Mouse (Mus musculus) kidney, embryonic 15.5 days (tissue): ENCODE results near the gene Hif1an. TPM values are rescaled to one million over a fixed set of nuclear protein-coding genes. Genes with fewer than 3 reads are reported as not detected.

Experiments
- ATAC-seq: fragments of 200-750 bp; cut with Nextera tagmentation; replicated peaks from 2 replicates; pipeline ENCODE4 v1.8.0; 2017; ENCODE audit warnings: moderate TSS enrichment; ENCODE audit not compliant: low FRiP score
- H3K27ac ChIP-seq: fragments of 300-500 bp; sonication (generic); 2 replicates; pipeline ENCODE4 v1.5.1; 2015; ENCODE audit warnings: mild to moderate bottlenecking, inconsistent platforms
- H3K27me3 ChIP-seq: fragments of 300-500 bp; sonication (generic); 2 replicates; pipeline ENCODE4 v1.6.1; 2015; ENCODE audit warnings: inconsistent platforms
- H3K36me3 ChIP-seq: fragments of 300-500 bp; sonication (generic); 2 replicates; pipeline ENCODE4 v1.6.1; 2015; ENCODE audit warnings: inconsistent platforms
- H3K4me1 ChIP-seq: fragments of 300-500 bp; sonication (generic); 2 replicates; pipeline ENCODE4 v1.6.1; 2015; ENCODE audit warnings: inconsistent platforms
- H3K4me2 ChIP-seq: fragments of 300-500 bp; sonication (generic); 2 replicates; pipeline ENCODE4 v1.6.1; 2015; ENCODE audit warnings: moderate library complexity, mild to moderate bottlenecking, inconsistent platforms
- H3K4me3 ChIP-seq: fragments of 300-500 bp; sonication (generic); replicated peaks from 2 replicates; pipeline ENCODE4 v1.5.1; 2015; ENCODE audit warnings: mild to moderate bottlenecking, inconsistent platforms
- H3K9ac ChIP-seq: fragments of 300-500 bp; sonication (generic); 2 replicates; pipeline ENCODE4 v1.6.1; 2015; ENCODE audit warnings: mild to moderate bottlenecking, inconsistent platforms
- H3K9me3 ChIP-seq: fragments of 300-500 bp; sonication (generic); replicated peaks from 2 replicates; pipeline ENCODE4 v1.6.1; 2016; ENCODE audit warnings: inconsistent platforms
- WGBS: fragments of 180-500 bp; shearing (Covaris S2); methylation state at CpG from one replicate; pipeline ENCODE4 v1.1.7; 2015; ENCODE audit warnings: mixed read lengths; 5-methylcytosine and 5-hydroxymethylcytosine counted together
- polyA plus RNA-seq: library from polyadenylated mRNA; unstranded; fragments of >200 nt; fragmentation: Nextera tagmentation; extraction: Ambion mirVana; gene quantifications from 2 replicates; pipeline ENCODE4 v1.2.1, GENCODE M21; 2015

Hif1an gene
- polyA plus RNA-seq, 1 experiment from 2014 or later: 32.4 TPM

- H3K36me3 ChIP-seq: peaks cover 49% of the 10 kb centered on the region
- no peaks in the 10 kb centered on the region for H3K27me3 ChIP-seq
- peaks cover 5% of the 10 kb centered on the region for H3K4me1 ChIP-seq
- no peak overlapping the region for H3K27ac ChIP-seq
- WGBS: 66% methylated on average over 7 of the region's 7 CpGs
- no peak for ATAC-seq
- H3K9ac ChIP-seq: no peak overlapping the region
- no peak overlapping the region for H3K4me3 ChIP-seq
- no peaks in the 10 kb centered on the region for H3K9me3 ChIP-seq
- H3K4me2 ChIP-seq: no peak overlapping the region
Measured at GRCm38 (mm10) chr19:44576275-44576674, 13.6 kb downstream of the Hif1an start.

GRCm38 (mm10) chr19:44578038-44578437 is 15.4 kb downstream of the Hif1an start:
- Histone ChIP-seq H3K9me3 (no peaks in the 10 kb centered on the region), H3K27ac (no peak overlapping the region), H3K4me3 (no peak overlapping the region), H3K4me1 (peaks cover 16% of the 10 kb centered on the region), H3K4me2 (no peak overlapping the region), H3K27me3 (no peaks in the 10 kb centered on the region), H3K36me3 (peaks cover 31% of the 10 kb centered on the region), H3K9ac (no peak overlapping the region)
- ATAC-seq: no peak
- WGBS: 82% methylated on average over 1 of the region's 1 CpGs

- Histone ChIP-seq H3K36me3 (peaks cover 2% of the 10 kb centered on the region; the same call in 1 of the 2 replicates), H3K27ac (no peak overlapping the region), H3K4me1 (peaks cover 20% of the 10 kb centered on the region), H3K4me3 (no peak overlapping the region), H3K9ac (no peak overlapping the region), H3K9me3 (no peaks in the 10 kb centered on the region), H3K4me2 (no peak overlapping the region), H3K27me3 (peaks cover 26% of the 10 kb centered on the region)
- WGBS: 82% methylated on average over 10 of the region's 10 CpGs
- no peak for ATAC-seq
Measured at GRCm38 (mm10) chr19:44582103-44582502, 19.5 kb downstream of the Hif1an start.

GRCm38 (mm10) chr19:44582638-44583309 is 20.1 kb downstream of the Hif1an start:
- peak; percentile 80 for ATAC-seq
- Histone ChIP-seq H3K27me3 (peaks cover 26% of the 10 kb centered on the region), H3K4me1 (peaks cover 20% of the 10 kb centered on the region), H3K9ac (no peak overlapping the region), H3K36me3 (0 out of 2 replicates have a peak, but pooled peaks cover under 1% of the 10 kb centered on the region), H3K4me3 (no peak overlapping the region), H3K4me2 (no peak overlapping the region), H3K27ac (no peak overlapping the region), H3K9me3 (no peaks in the 10 kb centered on the region)
- whole genome bisulfite sequencing: 25% methylated on average over 9 of the region's 9 CpGs

GRCm38 (mm10) chr19:44588036-44588435 is 25.4 kb downstream of the Hif1an start:
- ATAC-seq: no peak
- Histone ChIP-seq H3K9ac (no peak overlapping the region), H3K9me3 (no peaks in the 10 kb centered on the region), H3K4me3 (no peak overlapping the region), H3K27me3 (peaks cover 26% of the 10 kb centered on the region), H3K4me1 (peaks cover 31% of the 10 kb centered on the region), H3K27ac (no peak overlapping the region), H3K36me3 (no peaks in the 10 kb centered on the region), H3K4me2 (no peak overlapping the region)
- WGBS: 46% methylated on average over 4 of the region's 4 CpGs

GRCm38 (mm10) chr19:44589591-44590223 is 27.1 kb downstream of the Hif1an start:
- 31% methylated on average over 6 of the region's 7 CpGs for WGBS
- peaks cover 31% of the 10 kb centered on the region for H3K4me1 ChIP-seq
- ATAC-seq: peak; percentile 47; the same call in 1 of the 2 replicates
- H3K27me3 ChIP-seq: peaks cover 12% of the 10 kb centered on the region; the same call in 1 of the 2 replicates
- no peak overlapping the region for H3K4me2 ChIP-seq
- H3K27ac ChIP-seq: peak overlapping the region; percentile 32
- no peaks in the 10 kb centered on the region for H3K36me3 ChIP-seq
- H3K9ac ChIP-seq: no peak overlapping the region
- no peaks in the 10 kb centered on the region for H3K9me3 ChIP-seq
- H3K4me3 ChIP-seq: no peak overlapping the region

GRCm38 (mm10) chr19:44590992-44591391 is 28.3 kb downstream of the Hif1an start:
- no peaks in the 10 kb centered on the region for H3K9me3 ChIP-seq
- H3K27ac ChIP-seq: no peak overlapping the region
- H3K4me1 ChIP-seq: peaks cover 26% of the 10 kb centered on the region
- no peaks in the 10 kb centered on the region for H3K36me3 ChIP-seq
- 79% methylated on average over 18 of the region's 18 CpGs for WGBS
- H3K4me2 ChIP-seq: no peak overlapping the region
- no peak overlapping the region for H3K4me3 ChIP-seq
- ATAC-seq: 0 out of 2 replicates have a peak, but pooled peaks have one; percentile 43
- peaks cover under 1% of the 10 kb centered on the region; the same call in 1 of the 2 replicates for H3K27me3 ChIP-seq
- H3K9ac ChIP-seq: no peak overlapping the region

GRCm38 (mm10) chr19:44591638-44592037 is 29.0 kb downstream of the Hif1an start:
- no peak for ATAC-seq
- H3K27ac ChIP-seq: no peak overlapping the region
- no peak overlapping the region for H3K4me2 ChIP-seq
- 74% methylated on average over 6 of the region's 6 CpGs for WGBS
- H3K4me1 ChIP-seq: peaks cover 26% of the 10 kb centered on the region
- H3K4me3 ChIP-seq: no peak overlapping the region
- H3K9ac ChIP-seq: no peak overlapping the region
- no peaks in the 10 kb centered on the region for H3K36me3 ChIP-seq
- peaks cover 3% of the 10 kb centered on the region; the same call in 1 of the 2 replicates for H3K27me3 ChIP-seq
- H3K9me3 ChIP-seq: no peaks in the 10 kb centered on the region

GRCm38 (mm10) chr19:44594180-44594579 is 31.5 kb downstream of the Hif1an start:
- peaks cover 3% of the 10 kb centered on the region for H3K27me3 ChIP-seq
- H3K9me3 ChIP-seq: no peaks in the 10 kb centered on the region
- H3K9ac ChIP-seq: no peak overlapping the region
- H3K36me3 ChIP-seq: no peaks in the 10 kb centered on the region
- peaks cover 38% of the 10 kb centered on the region for H3K4me1 ChIP-seq
- no peak for ATAC-seq
- no peak overlapping the region for H3K4me2 ChIP-seq
- no peak overlapping the region for H3K27ac ChIP-seq
- H3K4me3 ChIP-seq: no peak overlapping the region
- WGBS: 94% methylated on average over 14 of the region's 14 CpGs

- Histone ChIP-seq H3K4me2 (no peak overlapping the region), H3K4me3 (no peak overlapping the region), H3K27me3 (no peaks in the 10 kb centered on the region), H3K4me1 (no peaks in the 10 kb centered on the region), H3K27ac (no peak overlapping the region), H3K36me3 (no peaks in the 10 kb centered on the region), H3K9me3 (no peaks in the 10 kb centered on the region), H3K9ac (no peak overlapping the region)
- ATAC-seq: no peak
- 46% methylated on average over 7 of the region's 7 CpGs for WGBS
Measured at GRCm38 (mm10) chr19:44618166-44618565, 55.5 kb downstream of the Hif1an start.
